Comparison of ENCODE assay signal across 1 mouse cellular context in genomic region chr19:27429745-27430251, GRCm38 (mm10).
A peak's percentile ranks its signal among the peaks of the same experiment; 100 is the strongest.
TF ChIP-seq lines count a peak whose summit lies in the region.

Gene Pum3 (minus strand): TSS chr19:27429825.

TF ChIP-seq in CH12.LX, 34 proteins besides CTCF, POLR2A, EP300 and RAD21 (continued from another document):
- peak; percentile 90 for TF ChIP-seq NELFE (IDR thresholded peaks at IDR 0.05; ENCODE audit: low read depth, low read length)
- no peak for TF ChIP-seq CHD1 (IDR thresholded peaks at IDR 0.05; ENCODE audit: low read depth, low read length)
- no peak for TF ChIP-seq SMC3 (IDR thresholded peaks at IDR 0.05; ENCODE audit: low read depth, low read length)
